Mouse (Mus musculus): Measurements from ENCODE around the gene Nod2.
"Not testable (repeated sequence)": the region's sequence is repeated elsewhere in the genome, so short reads cannot be mapped to it uniquely, and the experiment has no call there.

Gene Nod2

GRCm38 (mm10) chr8:88633343-88633765, 13.8 kb upstream of the Nod2 start:
- no peak for DNase-seq (ENCODE audit: low read depth)

DNA sequence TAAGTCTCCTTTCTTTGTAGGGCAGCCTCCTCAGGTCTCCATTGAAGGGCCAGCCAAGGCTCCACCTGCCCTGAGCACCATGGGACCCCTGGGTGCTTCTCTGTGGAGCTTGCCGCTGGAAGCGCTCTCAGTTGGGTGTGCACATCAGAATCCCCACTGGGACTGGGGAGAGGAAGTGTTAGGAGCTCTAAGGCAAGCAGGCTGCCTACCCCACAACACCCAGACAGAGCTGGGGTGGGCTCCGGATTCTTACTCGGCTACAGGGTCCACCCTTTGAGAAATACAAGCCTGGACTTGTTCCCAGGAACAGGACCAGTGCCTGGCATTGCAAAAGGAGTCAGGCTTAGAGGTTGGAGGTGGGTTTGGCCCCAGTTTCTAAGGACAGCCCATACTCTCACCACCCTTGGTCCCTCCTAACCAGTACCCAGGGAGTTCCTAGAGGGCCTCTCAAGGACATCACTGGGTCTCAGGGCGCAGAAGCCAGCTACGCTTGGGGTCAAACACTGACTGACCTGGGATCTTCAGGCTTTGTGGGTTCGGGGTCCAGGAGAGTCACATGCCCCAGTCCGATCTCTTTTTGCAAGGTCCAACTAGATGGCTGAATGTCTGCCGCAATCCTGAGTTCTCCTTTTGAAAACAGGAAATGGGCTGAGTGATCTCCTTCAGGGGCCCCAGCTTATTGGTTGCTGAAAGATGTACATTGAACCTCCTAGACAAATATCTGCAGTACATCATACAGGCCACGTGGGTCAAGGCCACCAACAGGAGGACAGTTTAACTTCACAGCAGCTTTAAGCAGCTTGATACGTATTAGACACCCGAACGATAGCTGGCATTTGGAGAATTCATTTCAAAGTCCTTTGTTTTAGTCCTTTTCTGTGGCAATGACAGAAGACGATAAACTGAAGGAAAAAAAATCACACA, 11.4 kb upstream of the Nod2 start, which contains the start of gene Snx20:
Gene Snx20 (minus strand): TSS at position 655 of the 924 bp plus-strand sequence.
- no peak for DNase-seq (ENCODE audit: low read depth)

- DNase-seq (ENCODE audit: low read depth), result no peak
Observed at GRCm38 (mm10) chr8:88637092-88638000, 9.8 kb upstream of the Nod2 start.

DNA sequence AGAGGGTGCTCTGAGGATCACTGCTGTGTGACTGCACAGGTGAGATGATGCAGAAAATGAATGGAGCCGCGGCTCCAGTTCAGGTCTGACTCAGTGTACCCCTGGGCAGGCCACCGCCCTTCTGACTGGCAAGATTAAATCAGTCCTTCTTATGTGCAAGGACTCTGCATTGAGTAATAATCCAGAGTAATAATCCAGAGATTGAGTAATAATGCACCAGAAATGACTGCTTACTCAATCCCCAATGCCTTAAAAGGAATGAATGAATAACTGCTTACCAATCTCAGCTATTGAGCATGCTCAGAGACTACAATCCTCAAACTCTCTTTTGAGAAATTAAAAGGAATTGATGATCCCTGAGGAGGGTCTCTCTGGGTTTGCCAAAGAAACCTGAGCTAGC, 8.2 kb upstream of the Nod2 start:
- DNase-seq (ENCODE audit: low read depth), result no peak

GRCm38 (mm10) chr8:88642734-88643564, 4.2 kb upstream of the Nod2 start:
- no peak for DNase-seq (ENCODE audit: low read depth)

- no peak for DNase-seq (ENCODE audit: low read depth)
Observed at GRCm38 (mm10) chr8:88648322-88648721, 1.2 kb downstream of the Nod2 start.

- no peak for DNase-seq (ENCODE audit: low read depth)
Observed at GRCm38 (mm10) chr8:88650016-88650708, 3.0 kb downstream of the Nod2 start.

- DNase-seq (ENCODE audit: low read depth), result not testable (repeated sequence)
Observed at GRCm38 (mm10) chr8:88651122-88651521, 4.0 kb downstream of the Nod2 start.

- DNase-seq (ENCODE audit: low read depth), result no peak
Observed at GRCm38 (mm10) chr8:88655334-88655733, 8.2 kb downstream of the Nod2 start.

- DNase-seq (ENCODE audit: low read depth), result no peak
Observed at GRCm38 (mm10) chr8:88659873-88660272, 12.8 kb downstream of the Nod2 start.

DNA sequence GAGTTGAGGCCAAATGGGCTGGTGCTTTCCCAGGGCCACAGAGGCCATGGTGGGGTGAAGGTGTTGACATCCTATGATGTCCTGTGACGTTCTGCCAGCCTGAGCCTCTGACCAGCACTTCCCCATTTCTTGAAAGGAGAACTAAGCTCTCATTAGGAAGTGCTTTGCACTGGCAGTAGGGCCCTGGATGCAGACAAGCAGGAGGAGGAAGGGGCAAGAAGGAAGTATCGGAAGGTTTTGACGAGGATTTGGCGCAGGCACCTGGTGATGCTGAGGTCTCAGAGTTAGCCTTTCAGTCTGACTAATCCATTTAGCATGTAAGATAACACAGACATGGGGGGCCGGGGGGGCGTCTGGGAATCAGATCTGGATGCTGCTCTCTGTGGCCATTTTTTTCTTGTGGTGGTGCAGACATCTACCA, 15.3 kb downstream of the Nod2 start:
- no peak for DNase-seq (ENCODE audit: low read depth)

DNA sequence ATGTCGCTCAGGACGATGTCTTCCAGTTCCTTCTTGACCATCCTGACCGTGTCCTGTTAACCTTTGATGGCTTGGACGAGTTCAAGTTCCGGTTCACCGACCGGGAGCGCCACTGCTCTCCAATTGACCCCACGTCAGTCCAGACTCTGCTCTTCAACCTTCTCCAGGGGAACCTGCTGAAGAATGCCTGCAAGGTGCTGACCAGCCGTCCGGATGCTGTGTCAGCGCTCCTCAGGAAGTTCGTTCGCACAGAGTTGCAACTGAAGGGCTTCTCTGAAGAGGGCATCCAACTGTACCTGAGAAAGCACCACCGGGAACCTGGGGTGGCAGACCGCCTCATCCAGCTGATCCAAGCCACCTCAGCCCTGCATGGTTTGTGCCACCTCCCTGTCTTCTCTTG, 17.0 kb downstream of the Nod2 start:
- no peak for DNase-seq (ENCODE audit: low read depth)

GRCm38 (mm10) chr8:88664947-88665346, 17.8 kb downstream of the Nod2 start:
- no peak for DNase-seq (ENCODE audit: low read depth)

- no peak for DNase-seq (ENCODE audit: low read depth)
Observed at GRCm38 (mm10) chr8:88666435-88666834, 19.3 kb downstream of the Nod2 start.

GRCm38 (mm10) chr8:88668400-88669086, 21.4 kb downstream of the Nod2 start:
- no peak for DNase-seq (ENCODE audit: low read depth)

DNA sequence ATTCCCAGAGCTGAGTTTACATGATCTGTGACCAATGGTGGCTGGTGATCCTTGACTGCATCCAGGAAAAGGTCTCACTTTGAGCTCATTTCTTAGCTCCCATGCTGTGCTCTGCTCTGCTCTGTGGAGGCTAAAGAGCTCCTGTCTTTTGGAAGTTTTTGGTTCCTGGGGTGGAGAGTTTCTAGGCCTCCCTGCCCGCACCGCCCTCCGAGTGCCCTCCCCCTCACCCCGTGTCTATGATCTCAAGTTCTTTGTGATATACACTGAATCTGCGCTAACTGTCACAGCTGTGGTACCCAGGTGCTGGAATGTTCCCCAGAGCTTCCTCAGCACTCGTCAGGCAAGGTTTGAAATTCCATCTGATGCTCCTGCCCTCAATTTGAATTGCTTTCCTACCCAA, 23.7 kb downstream of the Nod2 start:
- no peak for DNase-seq (ENCODE audit: low read depth)

DNA sequence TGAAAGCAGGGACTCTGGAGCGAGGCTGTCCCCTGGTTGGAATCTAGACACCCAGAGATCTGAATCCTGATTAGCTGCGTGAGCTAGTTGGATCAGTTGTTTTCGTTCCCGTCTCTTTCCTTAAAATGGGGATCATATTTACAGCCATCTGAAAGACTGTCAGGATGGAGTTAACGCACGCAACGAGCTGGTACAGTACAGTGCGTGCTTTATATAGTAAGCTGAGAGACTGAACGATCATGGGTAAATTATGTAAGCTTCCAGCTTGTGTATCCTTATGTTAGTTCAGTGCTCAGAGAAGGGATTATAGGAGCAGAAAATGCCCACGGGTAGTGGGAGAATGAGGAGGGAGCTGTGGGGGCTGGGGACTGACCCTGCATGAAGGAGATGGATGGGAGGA, 24.5 kb downstream of the Nod2 start:
- DNase-seq (ENCODE audit: low read depth), result no peak

- no peak for DNase-seq (ENCODE audit: low read depth)
Observed at GRCm38 (mm10) chr8:88673859-88674258, 26.7 kb downstream of the Nod2 start.

GRCm38 (mm10) chr8:88675372-88676165, 28.5 kb downstream of the Nod2 start:
- no peak for DNase-seq (ENCODE audit: low read depth)

DNA sequence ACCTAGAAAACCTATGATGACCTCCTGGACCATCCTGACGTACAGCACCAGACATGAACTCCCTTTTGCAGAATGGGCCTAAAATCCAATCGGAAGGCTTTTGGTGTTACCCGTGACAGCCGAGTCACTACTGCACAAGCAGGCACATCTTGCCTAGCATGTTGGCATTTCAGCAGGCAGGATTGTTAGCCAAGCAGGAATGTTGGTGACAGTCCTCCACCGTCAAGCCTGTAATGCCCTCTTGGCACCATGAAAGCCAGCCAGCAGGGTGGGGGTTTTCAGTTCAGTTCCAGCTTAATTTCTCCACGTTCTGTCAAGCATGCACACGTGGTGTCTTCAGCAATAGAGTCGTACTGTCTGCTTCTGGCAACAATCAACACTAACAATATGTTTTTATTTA, 30.0 kb downstream of the Nod2 start:
- no peak for DNase-seq (ENCODE audit: low read depth)

Data from fibroblast of lung, adult 2 months (primary cell).